In genomic region chr11:50439857-50440256, GRCm38 (mm10) we compare ENCODE assay signal across 10 mouse cellular contexts. TPM values are rescaled to one million over a fixed set of nuclear protein-coding genes. Genes with fewer than 3 reads are reported as not detected.
DNase-seq lines count a peak whose midpoint lies in the region; ATAC-seq and TF ChIP-seq lines count a peak whose summit lies in the region.
"Had no signal": no experiment of that assay in that cellular context is flagged by ENCODE, and none has a peak within 500 bp of the region (broad histone marks: within the 10 kb centered on the region; RNA-seq: fewer than 3 reads in every experiment).

No protein-coding gene starts in this region.

- H3K4me3 ChIP-seq in heart, postnatal 0 days (ENCODE audit: low read depth, low read length), result no peak overlapping the region
- H3K4me3 ChIP-seq in heart, embryonic 11.5 days (ENCODE audit: low read depth, low read length), result no peak overlapping the region
- H3K4me3 ChIP-seq in thymus, adult 2 months (ENCODE audit: control insufficient read depth, insufficient read depth, low read length), result no peak overlapping the region
- H3K4me3 ChIP-seq: lung, embryonic 15.5 days had no signal

- TF ChIP-seq EP300 in heart, postnatal 0 days (IDR thresholded peaks at IDR 0.05; ENCODE audit: low read depth), result no peak

- no peaks in the 10 kb centered on the region for H3K4me1 ChIP-seq in heart, postnatal 0 days (ENCODE audit: control insufficient read depth, insufficient read depth)
- no peaks in the 10 kb centered on the region for H3K4me1 ChIP-seq in heart, embryonic 11.5 days (ENCODE audit: control insufficient read depth, insufficient read depth, low read length)
- no peaks in the 10 kb centered on the region for H3K4me1 ChIP-seq in thymus, adult 2 months (replicated peaks; ENCODE audit: control insufficient read depth, insufficient read depth, low read length)

- no peaks in the 10 kb centered on the region for H3K27me3 ChIP-seq in heart, postnatal 0 days (ENCODE audit: control insufficient read depth, insufficient read depth, low read length)
- no peaks in the 10 kb centered on the region for H3K27me3 ChIP-seq in heart, embryonic 11.5 days (ENCODE audit: control insufficient read depth, insufficient read depth, low read length)
- no peaks in the 10 kb centered on the region for H3K27me3 ChIP-seq in thymus, adult 2 months (ENCODE audit: control insufficient read depth, insufficient read depth, low read length)
- H3K27me3 ChIP-seq: lung, embryonic 15.5 days had no signal

- no peak overlapping the region for H3K9ac ChIP-seq in heart, postnatal 0 days (replicated peaks; ENCODE audit: low read depth, low read length)
- H3K9ac ChIP-seq in heart, embryonic 11.5 days (ENCODE audit: low read depth, low read length), result no peak overlapping the region
- H3K9ac ChIP-seq: lung, embryonic 15.5 days had no signal

- WGBS in heart, postnatal 0 days, result 46% methylated on average over 8 of the region's 8 CpGs
- 60% methylated on average over 8 of the region's 8 CpGs for WGBS in heart, embryonic 11.5 days (ENCODE audit: insufficient replicate concordance)
- WGBS in thymus, adult 2 months, result 82% methylated on average over 8 of the region's 8 CpGs

- H3K36me3 ChIP-seq in heart, postnatal 0 days (replicated peaks; ENCODE audit: control insufficient read depth, insufficient read depth, low read length), result no peaks in the 10 kb centered on the region
- no peaks in the 10 kb centered on the region for H3K36me3 ChIP-seq in heart, embryonic 11.5 days (ENCODE audit: control insufficient read depth, insufficient read depth, low read length)
- H3K36me3 ChIP-seq in thymus, adult 2 months (ENCODE audit: control insufficient read depth, insufficient read depth, low read length), result no peaks in the 10 kb centered on the region
- H3K36me3 ChIP-seq: lung, embryonic 15.5 days had no signal

- peak; percentile 20 for TF ChIP-seq CTCF in heart, postnatal 0 days (IDR thresholded peaks at IDR 0.05; ENCODE audit: low read depth)
- TF ChIP-seq CTCF in thymus, adult 2 months (IDR thresholded peaks at IDR 0.05; ENCODE audit: borderline replicate concordance, control insufficient read depth, extremely low read depth, insufficient read depth, low read length, poor library complexity), result no peak

- ATAC-seq in heart, postnatal 0 days (ENCODE audit: insufficient read depth, low read depth), result no peak
- no peak for ATAC-seq in heart, embryonic 11.5 days (replicated peaks; ENCODE audit: insufficient number of reproducible peaks, low FRiP score, low TSS enrichment)

- H3K9me3 ChIP-seq in heart, postnatal 0 days (replicated peaks; ENCODE audit: control insufficient read depth, low read length), result no peaks in the 10 kb centered on the region
- H3K9me3 ChIP-seq in heart, embryonic 11.5 days (replicated peaks; ENCODE audit: control insufficient read depth, low read length), result no peaks in the 10 kb centered on the region
- H3K9me3 ChIP-seq: lung, embryonic 15.5 days had no signal

- H3K4me2 ChIP-seq in heart, postnatal 0 days (ENCODE audit: low read depth, low read length), result no peak overlapping the region
- H3K4me2 ChIP-seq in heart, embryonic 11.5 days, result no peak overlapping the region
- H3K4me2 ChIP-seq: lung, embryonic 15.5 days had no signal

- no peak for DNase-seq in heart, postnatal 0 days (ENCODE audit: low spot score)
- peak; percentile 18 for DNase-seq in thymus, adult 2 months
- no peak for DNase-seq in thymus, postnatal 0 days (ENCODE audit: low spot score)
- DNase-seq in adrenal gland, postnatal 25 days, result peak; percentile 27
- DNase-seq in thymus, postnatal 36 days, result peak; percentile 15 to 19
- no peak for DNase-seq in layer of hippocampus, adult 18-20 months (ENCODE audit: low spot score in 2 of 2)
- no peak for DNase-seq in left cerebral cortex, adult 11 months (ENCODE audit: low spot score)
- DNase-seq: kidney, adult 18-20 months had no signal

- no peak for TF ChIP-seq POLR2A in thymus, adult 2 months (IDR thresholded peaks at IDR 0.05; ENCODE audit: control insufficient read depth, extremely low read depth, insufficient read depth, low read length, poor library complexity)

- no peak overlapping the region for H3K27ac ChIP-seq in heart, postnatal 0 days (ENCODE audit: low read depth)
- H3K27ac ChIP-seq in heart, embryonic 11.5 days (ENCODE audit: low read depth, low read length), result no peak overlapping the region
- no peak overlapping the region for H3K27ac ChIP-seq in thymus, adult 2 months (ENCODE audit: control insufficient read depth, insufficient read depth, low read length)
- H3K27ac ChIP-seq: lung, embryonic 15.5 days had no signal

RNA-seq across cellular contexts. Expression of gene Rufy1, which starts 8.9 kb away (rescaled TPM):
- total RNA-seq in heart, postnatal 0 days (2014; rRNA removed; ENCODE audit: low replicate concordance), result 22.8 and 24.9 TPM in 2 replicates
- polyA plus RNA-seq in heart, postnatal 0 days (2015; fragmentation: Nextera tagmentation; extraction: Ambion mirVana), result 29.2 and 29.8 TPM in 2 replicates
- 19.5 and 20.0 TPM in 2 replicates for polyA plus RNA-seq in heart, embryonic 11.5 days (2014; fragmentation: Nextera tagmentation; extraction: Ambion mirVana)
- polyA plus RNA-seq in thymus, adult 2 months (2012; rRNA removed), result 9.5 and 10.7 TPM in 2 replicates
- 13.0 and 13.6 TPM in 2 replicates for polyA plus RNA-seq in thymus, postnatal 0 days (2015; fragmentation: Nextera tagmentation; extraction: Ambion mirVana)
- total RNA-seq in adrenal gland, postnatal 25 days (2021), result 37.8 and 41.8 TPM in 2 replicates
- total RNA-seq in layer of hippocampus, adult 18-20 months (2021), result 10 to 100 TPM; 30.4 to 30.9 TPM

Comparison
In these comparisons a context has a peak if more than half of its experiments do, and no peak if none do; other contexts are left out.
1. DNase-seq: peak in thymus, adult 2 months (single experiment), adrenal gland, postnatal 25 days (single experiment) and thymus, postnatal 36 days (2 of 2); none in heart, postnatal 0 days (single experiment), thymus, postnatal 0 days (single experiment), layer of hippocampus, adult 18-20 months (0 of 2) and left cerebral cortex, adult 11 months (single experiment).